Mouse (Mus musculus): ENCODE data around the gene Cpm. TPM values are rescaled to one million over a fixed set of nuclear protein-coding genes. Genes with fewer than 3 reads are reported as not detected.
"Not testable (repeated sequence)": the region's sequence is repeated elsewhere in the genome, so short reads cannot be mapped to it uniquely, and the experiment has no call there.

The Cpm gene
- polyA plus RNA-seq, 1 experiment from 2014 or later = 6.3 TPM

DNA sequence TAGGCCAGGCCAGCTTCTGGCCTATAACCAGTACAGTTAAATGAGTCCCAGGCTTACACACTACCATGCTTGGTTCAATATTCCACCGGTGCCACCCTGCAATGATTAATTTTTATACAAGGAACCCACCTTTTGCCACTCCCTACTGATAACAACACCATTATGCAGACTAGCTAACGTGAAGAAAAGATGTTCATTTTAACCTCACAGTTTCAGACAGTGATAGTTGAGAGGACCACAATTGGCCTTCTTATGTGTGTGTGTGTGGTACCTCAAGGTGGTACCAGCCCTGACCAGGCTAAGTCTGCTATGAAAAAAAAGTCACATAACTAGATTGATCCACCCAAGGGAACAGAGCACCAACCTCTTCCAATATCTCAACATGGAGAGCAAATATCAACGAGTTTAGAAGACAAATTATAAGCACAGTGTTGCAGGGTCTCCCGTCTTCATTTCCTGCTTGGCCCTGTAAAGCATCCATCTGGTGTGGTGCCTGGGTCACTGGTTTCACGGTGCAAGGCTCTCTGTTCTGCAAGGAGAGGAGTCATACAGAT, 32.5 kb upstream of the Cpm start:
- WGBS = 86% methylated on average over 5 of the region's 5 CpGs

DNA sequence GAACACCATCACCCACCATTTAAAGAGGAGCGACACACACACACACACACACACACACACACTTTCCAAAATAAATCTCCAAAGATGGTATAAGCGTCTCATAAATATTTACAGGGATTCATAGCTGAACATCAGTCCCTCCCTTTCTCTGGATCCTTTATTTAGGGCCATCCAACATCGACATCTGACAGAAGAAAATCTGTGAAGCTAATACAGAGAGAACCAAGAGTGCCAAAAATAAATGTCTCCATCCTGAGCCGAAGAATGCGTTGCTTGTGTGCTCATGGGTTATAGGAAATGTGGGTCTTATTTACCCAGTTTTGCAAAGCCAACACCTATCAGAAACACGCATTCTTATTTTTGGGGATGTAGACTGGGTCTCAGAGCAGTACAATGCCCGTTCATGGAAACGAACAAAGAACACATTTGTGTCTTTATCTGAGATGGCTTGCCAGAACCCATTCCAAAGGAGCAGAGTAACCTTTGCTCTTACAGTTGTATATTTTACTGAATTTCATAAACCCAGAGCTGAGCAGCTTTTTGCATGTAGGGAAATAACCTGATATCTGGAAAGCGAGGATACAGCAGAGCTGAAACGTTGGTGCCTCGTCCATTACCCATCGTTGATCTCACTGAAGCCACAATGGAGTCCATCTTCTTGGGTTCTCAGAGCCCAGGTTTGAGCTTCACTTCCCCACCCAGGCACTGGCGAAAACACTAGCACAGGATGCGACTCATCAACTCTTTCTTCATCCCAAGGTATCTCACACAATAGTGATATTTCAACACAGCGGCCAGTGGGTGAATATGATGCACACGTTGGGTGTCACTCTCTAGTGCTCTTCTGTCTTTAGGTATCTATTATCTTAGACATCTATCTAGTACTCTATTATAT, 31.7 kb upstream of the Cpm start:
- not testable (repeated sequence) for H3K9ac ChIP-seq (ENCODE audit: low read depth, low read length); H3K4me3 ChIP-seq (ENCODE audit: low read depth, low read length); DNase-seq (ENCODE audit: low spot score); H3K36me3 ChIP-seq (ENCODE audit: control insufficient read depth, insufficient read depth, low read length); H3K4me2 ChIP-seq (replicated peaks; ENCODE audit: low read depth, low read length); H3K27me3 ChIP-seq (ENCODE audit: control insufficient read depth, insufficient read depth, low read length); H3K9me3 ChIP-seq (ENCODE audit: control insufficient read depth, low read length); H3K4me1 ChIP-seq (replicated peaks; ENCODE audit: control insufficient read depth, insufficient read depth, low read length); ATAC-seq (ENCODE audit: low FRiP score); H3K27ac ChIP-seq (ENCODE audit: low read depth, low read length)
- 94% methylated on average over 16 of the region's 16 CpGs for WGBS

More for the DNA sequence above, 32.5 kb upstream of the Cpm start:
- H3K4me1 ChIP-seq (replicated peaks; ENCODE audit: control insufficient read depth, insufficient read depth, low read length) = no peaks in the 10 kb centered on the region
- H3K36me3 ChIP-seq (ENCODE audit: control insufficient read depth, insufficient read depth, low read length) = no peaks in the 10 kb centered on the region
- no peak overlapping the region for H3K4me3 ChIP-seq (ENCODE audit: low read depth, low read length)
- no peak for DNase-seq (ENCODE audit: low spot score)
- H3K4me2 ChIP-seq (replicated peaks; ENCODE audit: low read depth, low read length) = no peak overlapping the region
- H3K27me3 ChIP-seq (ENCODE audit: control insufficient read depth, insufficient read depth, low read length) = no peaks in the 10 kb centered on the region
- H3K27ac ChIP-seq (ENCODE audit: low read depth, low read length) = no peak overlapping the region
- ATAC-seq (ENCODE audit: low FRiP score) = no peak
- H3K9me3 ChIP-seq (ENCODE audit: control insufficient read depth, low read length) = no peaks in the 10 kb centered on the region
- H3K9ac ChIP-seq (ENCODE audit: low read depth, low read length) = no peak overlapping the region

DNA sequence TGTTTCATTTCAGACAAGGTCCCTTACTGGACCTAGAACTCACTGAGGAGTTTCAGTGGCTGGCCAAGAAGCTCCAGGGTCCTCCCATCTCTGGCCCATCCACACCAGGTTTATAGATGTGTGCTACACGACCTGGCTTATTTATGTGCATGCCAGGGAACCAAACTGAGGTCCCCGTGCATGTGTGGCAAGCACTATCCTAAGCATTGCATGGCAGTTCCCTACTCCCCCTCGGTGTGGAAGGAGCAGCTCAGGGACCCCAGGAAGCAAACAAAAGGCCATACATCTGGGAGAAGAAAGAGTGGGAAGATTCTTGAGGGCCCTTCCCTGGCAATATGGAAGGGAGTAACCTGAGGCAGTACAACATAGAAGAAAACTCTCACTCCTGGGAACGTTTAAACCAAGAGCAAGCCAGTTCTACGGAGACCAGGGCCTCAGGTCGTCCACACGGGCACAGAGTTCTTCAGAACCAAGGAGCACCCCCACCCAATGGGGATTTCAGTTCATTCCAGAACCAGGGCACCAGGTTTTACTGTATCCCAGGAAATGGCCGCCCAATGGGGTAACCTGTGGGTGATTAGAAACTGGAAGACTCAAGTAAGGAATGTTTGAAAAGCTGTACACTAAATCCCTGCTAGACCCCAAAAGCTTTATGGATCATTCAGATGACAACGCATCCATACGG, 30.9 kb upstream of the Cpm start:
- Histone ChIP-seq H3K4me3 (ENCODE audit: low read depth, low read length) (no peak overlapping the region), H3K9me3 (ENCODE audit: control insufficient read depth, low read length) (no peaks in the 10 kb centered on the region), H3K9ac (ENCODE audit: low read depth, low read length) (no peak overlapping the region), H3K27me3 (ENCODE audit: control insufficient read depth, insufficient read depth, low read length) (no peaks in the 10 kb centered on the region), H3K27ac (ENCODE audit: low read depth, low read length) (no peak overlapping the region), H3K4me2 (replicated peaks; ENCODE audit: low read depth, low read length) (no peak overlapping the region), H3K36me3 (ENCODE audit: control insufficient read depth, insufficient read depth, low read length) (no peaks in the 10 kb centered on the region), H3K4me1 (replicated peaks; ENCODE audit: control insufficient read depth, insufficient read depth, low read length) (no peaks in the 10 kb centered on the region)
- 89% methylated on average over 10 of the region's 10 CpGs for WGBS
- ATAC-seq (ENCODE audit: low FRiP score) (no peak), DNase-seq (ENCODE audit: low spot score) (no peak)

DNA sequence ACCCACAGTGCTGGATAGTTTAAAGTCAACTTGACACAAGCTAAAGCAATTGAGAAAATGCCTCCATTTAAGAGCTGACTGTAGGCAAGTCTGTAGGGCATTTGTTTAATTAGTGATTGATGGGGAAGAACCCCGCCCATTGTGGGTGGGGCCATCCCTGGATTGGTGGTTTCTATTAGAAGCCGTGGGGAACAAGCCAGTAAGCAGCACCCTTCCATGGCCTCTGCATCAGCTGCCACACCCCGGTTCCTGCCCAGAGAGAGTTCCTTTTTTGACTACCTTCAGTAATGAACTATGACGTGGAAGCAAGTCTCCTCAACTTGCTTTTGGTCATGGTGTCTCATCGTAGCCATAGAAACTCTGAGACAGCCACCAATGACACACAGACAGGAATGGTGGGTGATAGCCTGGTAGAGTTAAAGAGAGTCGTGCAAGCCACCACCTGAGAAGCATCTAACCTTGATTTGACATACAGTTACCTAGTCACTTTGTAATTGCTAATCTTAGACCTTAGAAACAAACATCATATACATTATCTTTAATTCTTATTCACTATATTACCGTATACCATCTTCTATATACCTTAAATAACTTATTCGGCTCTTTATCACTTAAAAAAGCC, 30.2 kb upstream of the Cpm start:
- not testable (repeated sequence) for H3K9ac ChIP-seq (ENCODE audit: low read depth, low read length); H3K27me3 ChIP-seq (ENCODE audit: control insufficient read depth, insufficient read depth, low read length); H3K27ac ChIP-seq (ENCODE audit: low read depth, low read length); H3K4me2 ChIP-seq (replicated peaks; ENCODE audit: low read depth, low read length); H3K36me3 ChIP-seq (ENCODE audit: control insufficient read depth, insufficient read depth, low read length); DNase-seq (ENCODE audit: low spot score); H3K9me3 ChIP-seq (ENCODE audit: control insufficient read depth, low read length); H3K4me1 ChIP-seq (replicated peaks; ENCODE audit: control insufficient read depth, insufficient read depth, low read length); ATAC-seq (ENCODE audit: low FRiP score); H3K4me3 ChIP-seq (ENCODE audit: low read depth, low read length)
- 87% methylated on average over 8 of the region's 8 CpGs for WGBS

DNA sequence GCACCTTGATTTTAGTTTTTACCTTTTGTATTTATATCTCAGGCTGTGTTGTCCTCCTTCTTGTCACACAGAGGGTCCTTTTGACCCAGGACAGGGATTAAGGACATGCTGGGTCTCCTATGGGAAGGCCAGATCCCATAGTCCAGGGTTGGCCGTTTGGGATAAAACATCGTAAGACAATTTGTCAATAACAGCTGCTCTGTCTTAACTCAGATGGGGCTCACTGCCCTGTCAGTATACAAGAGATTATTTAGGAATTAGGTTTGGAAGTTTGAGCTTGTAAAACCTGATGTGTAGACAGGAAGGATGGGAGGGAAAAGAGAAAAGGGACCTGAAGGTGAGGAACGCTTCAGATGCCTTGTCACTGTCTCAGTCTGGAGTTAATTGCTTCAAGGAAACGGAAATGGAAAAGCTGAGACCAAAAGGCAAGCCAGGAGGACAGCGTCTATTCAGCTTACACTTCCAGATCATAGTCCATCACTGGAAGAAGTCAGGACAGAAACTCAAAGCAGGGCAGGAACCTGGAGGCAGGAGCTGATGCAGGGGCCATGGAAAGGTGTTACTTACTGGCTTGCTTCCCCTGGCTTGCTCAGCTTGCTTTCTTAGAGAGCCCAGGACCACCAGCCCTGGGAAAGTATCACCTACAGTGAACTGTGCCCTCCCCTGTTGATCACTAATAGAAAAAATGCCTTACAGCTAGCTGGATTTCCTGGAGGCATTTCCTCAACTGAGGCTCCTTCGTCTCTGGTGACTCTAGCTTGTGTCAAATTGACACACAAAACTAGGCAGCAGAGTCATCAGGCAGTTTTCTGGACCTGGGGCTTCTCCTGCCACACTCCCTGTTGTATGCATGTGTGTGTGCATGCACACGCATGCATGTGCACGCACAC, 27.9 kb upstream of the Cpm start:
- Histone ChIP-seq H3K27ac (ENCODE audit: low read depth, low read length) (no peak overlapping the region), H3K4me3 (ENCODE audit: low read depth, low read length) (no peak overlapping the region), H3K4me1 (replicated peaks; ENCODE audit: control insufficient read depth, insufficient read depth, low read length) (no peaks in the 10 kb centered on the region), H3K9me3 (ENCODE audit: control insufficient read depth, low read length) (no peaks in the 10 kb centered on the region), H3K4me2 (replicated peaks; ENCODE audit: low read depth, low read length) (no peak overlapping the region), H3K9ac (ENCODE audit: low read depth, low read length) (no peak overlapping the region), H3K36me3 (ENCODE audit: control insufficient read depth, insufficient read depth, low read length) (no peaks in the 10 kb centered on the region), H3K27me3 (ENCODE audit: control insufficient read depth, insufficient read depth, low read length) (no peaks in the 10 kb centered on the region)
- ATAC-seq (ENCODE audit: low FRiP score) = no peak
- 79% methylated on average over 8 of the region's 8 CpGs for WGBS
- DNase-seq (ENCODE audit: low spot score) = no peak

DNA sequence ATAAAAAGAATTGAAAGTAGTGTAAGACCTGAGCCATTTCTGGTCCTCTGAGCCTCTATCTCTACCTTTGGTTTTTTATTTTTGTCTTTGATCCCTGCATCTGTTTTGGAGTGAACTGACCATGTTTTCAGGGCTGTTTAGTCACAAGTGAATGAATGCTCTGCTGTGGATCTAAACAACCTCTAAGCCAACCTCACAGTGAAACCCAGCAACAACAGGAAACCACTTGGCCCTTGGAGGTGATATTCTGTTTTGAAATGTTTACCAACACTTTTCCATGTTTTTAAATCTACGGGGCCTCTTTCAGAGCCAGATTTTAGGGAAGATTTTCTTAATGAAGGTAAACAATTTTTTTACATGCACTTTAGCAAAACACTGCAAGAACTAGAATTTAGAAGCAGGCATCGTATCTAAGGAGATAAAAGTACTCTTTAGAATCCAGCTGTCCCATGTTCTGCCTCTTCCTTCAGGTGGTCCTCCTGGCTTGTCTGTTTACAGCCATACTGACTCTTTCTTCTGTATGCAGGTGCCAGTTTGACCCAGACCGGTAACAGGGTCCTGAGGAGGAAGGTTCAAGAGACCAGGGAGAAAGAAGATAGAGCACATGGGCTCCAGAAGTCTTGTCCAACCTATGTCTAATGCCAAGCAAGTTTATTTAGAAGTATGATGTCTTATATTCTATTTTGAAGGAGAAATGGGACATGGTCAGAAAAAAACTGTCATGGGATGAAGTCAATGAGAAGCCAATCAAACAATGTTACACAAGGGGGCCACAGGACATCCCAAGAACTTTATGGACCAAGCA, 26.8 kb upstream of the Cpm start:
- H3K9me3 ChIP-seq (ENCODE audit: control insufficient read depth, low read length) = no peaks in the 10 kb centered on the region
- H3K4me3 ChIP-seq (ENCODE audit: low read depth, low read length) = no peak overlapping the region
- no peak overlapping the region for H3K9ac ChIP-seq (ENCODE audit: low read depth, low read length)
- 93% methylated on average over 3 of the region's 3 CpGs for WGBS
- no peaks in the 10 kb centered on the region for H3K27me3 ChIP-seq (ENCODE audit: control insufficient read depth, insufficient read depth, low read length)
- DNase-seq (ENCODE audit: low spot score) (no peak), ATAC-seq (ENCODE audit: low FRiP score) (no peak)
- no peaks in the 10 kb centered on the region for H3K4me1 ChIP-seq (replicated peaks; ENCODE audit: control insufficient read depth, insufficient read depth, low read length)
- H3K4me2 ChIP-seq (replicated peaks; ENCODE audit: low read depth, low read length) = no peak overlapping the region
- no peak overlapping the region for H3K27ac ChIP-seq (ENCODE audit: low read depth, low read length)
- H3K36me3 ChIP-seq (ENCODE audit: control insufficient read depth, insufficient read depth, low read length) = no peaks in the 10 kb centered on the region

DNA sequence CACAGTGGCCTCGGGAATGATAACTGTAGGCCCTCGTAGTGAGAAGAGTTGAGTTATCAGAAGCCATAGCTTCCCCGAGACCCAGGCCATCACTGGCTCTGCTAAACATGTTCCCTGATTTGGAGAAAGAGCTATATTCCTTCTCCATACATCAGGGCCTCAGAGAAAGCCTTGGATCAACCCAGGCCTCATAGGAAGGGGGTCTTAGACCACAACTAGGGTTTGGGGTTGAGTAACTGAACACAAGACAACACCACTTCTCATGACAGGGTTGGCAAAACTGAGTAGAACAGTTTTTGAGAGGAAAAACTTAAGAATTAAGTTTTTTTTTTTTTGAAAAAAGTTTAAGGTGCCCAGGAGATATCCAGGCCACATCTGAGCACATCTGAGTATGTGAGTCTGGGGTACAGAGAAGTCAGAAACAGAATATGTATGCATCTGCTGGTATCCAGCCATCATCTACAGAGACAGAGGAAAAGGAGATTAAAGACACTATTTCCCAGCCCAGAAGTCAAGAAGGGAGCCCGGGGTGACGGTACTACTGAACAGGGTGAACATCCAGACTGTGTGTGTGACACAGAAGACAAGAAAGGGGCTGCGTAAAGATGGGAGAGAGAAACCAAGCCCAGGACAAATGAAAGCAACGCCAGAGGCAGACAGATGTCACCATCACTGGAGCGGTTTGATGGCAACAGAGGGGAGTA, 26.0 kb upstream of the Cpm start:
- H3K9ac ChIP-seq (ENCODE audit: low read depth, low read length) = no peak overlapping the region
- no peak for ATAC-seq (ENCODE audit: low FRiP score)
- H3K4me3 ChIP-seq (ENCODE audit: low read depth, low read length) = no peak overlapping the region
- H3K36me3 ChIP-seq (ENCODE audit: control insufficient read depth, insufficient read depth, low read length) = no peaks in the 10 kb centered on the region
- no peak for DNase-seq (ENCODE audit: low spot score)
- H3K4me2 ChIP-seq (replicated peaks; ENCODE audit: low read depth, low read length) = no peak overlapping the region
- no peak overlapping the region for H3K27ac ChIP-seq (ENCODE audit: low read depth, low read length)
- H3K9me3 ChIP-seq (ENCODE audit: control insufficient read depth, low read length) = no peaks in the 10 kb centered on the region
- H3K4me1 ChIP-seq (replicated peaks; ENCODE audit: control insufficient read depth, insufficient read depth, low read length) = no peaks in the 10 kb centered on the region
- H3K27me3 ChIP-seq (ENCODE audit: control insufficient read depth, insufficient read depth, low read length) = no peaks in the 10 kb centered on the region
- 89% methylated on average over 8 of the region's 8 CpGs for WGBS

All from hindbrain, embryonic 11.5 days (tissue).